Mouse (Mus musculus): ENCODE measurements around the gene Dlg2. TPM values are rescaled to one million over a fixed set of nuclear protein-coding genes. Genes with fewer than 3 reads are reported as not detected.

Dlg2 gene
- polyA plus RNA-seq, 1 experiment from 2014 or later, result 6.3 TPM

DNA sequence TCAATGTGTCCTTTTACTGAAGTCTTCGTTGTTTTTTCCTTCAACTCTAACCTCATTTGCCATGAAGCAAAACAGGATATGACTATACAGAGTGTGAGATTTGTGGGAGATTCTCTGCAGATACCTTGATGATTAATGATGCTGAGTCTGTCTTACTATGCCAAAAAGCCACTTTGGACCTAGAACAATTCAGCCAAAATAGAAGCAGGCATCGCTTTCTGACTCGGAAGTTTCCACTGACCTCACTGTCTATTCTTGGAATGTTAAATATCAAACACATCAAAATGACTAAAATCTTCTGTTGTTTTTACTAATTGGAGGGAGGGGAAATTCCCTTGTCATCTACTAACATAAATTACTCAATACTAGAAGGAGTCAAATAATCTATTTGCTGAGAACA lies 1657.8 kb downstream of the Dlg2 start:
- H3K4me1 ChIP-seq (replicated peaks; ENCODE audit: control insufficient read depth, insufficient read depth, low read length), result no peaks in the 10 kb centered on the region
- WGBS, result 73% methylated on average over 3 of the region's 3 CpGs
- H3K9ac ChIP-seq (ENCODE audit: low read length), result no peak overlapping the region
- H3K36me3 ChIP-seq (ENCODE audit: control insufficient read depth, insufficient read depth, low read length), result no peaks in the 10 kb centered on the region
- no peak for ATAC-seq (replicated peaks; ENCODE audit: low FRiP score, low TSS enrichment, low read depth)
- H3K27ac ChIP-seq (ENCODE audit: low read depth), result no peak overlapping the region
- H3K27me3 ChIP-seq (replicated peaks; ENCODE audit: control insufficient read depth, insufficient read depth, low read length), result no peaks in the 10 kb centered on the region
- H3K9me3 ChIP-seq (ENCODE audit: control insufficient read depth, low read length), result no peaks in the 10 kb centered on the region
- no peak overlapping the region for H3K4me3 ChIP-seq (ENCODE audit: low read depth, low read length)
- no peak for DNase-seq (ENCODE audit: low spot score)
- no peak overlapping the region for H3K4me2 ChIP-seq (ENCODE audit: low read length)

DNA sequence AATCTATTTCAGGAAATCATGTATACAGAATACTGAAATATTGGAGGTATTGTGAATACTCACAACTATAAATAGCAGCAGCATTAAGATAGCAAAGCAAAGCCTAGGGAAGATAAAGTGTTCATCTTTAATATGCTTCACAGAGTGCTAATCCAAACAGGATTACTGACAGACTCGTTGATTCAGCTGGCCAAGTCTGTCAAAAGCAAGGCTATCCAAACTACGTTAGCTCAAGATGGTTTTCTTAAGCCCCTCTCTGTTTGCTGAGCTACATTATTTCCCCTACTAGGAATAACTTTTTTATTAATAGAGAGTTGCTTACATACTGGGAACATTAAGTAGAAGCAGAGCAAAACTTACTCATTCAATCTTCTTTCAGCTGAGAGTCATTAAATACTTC lies 1659.2 kb downstream of the Dlg2 start:
- Histone ChIP-seq H3K9ac (ENCODE audit: low read length) (no peak overlapping the region), H3K4me1 (replicated peaks; ENCODE audit: control insufficient read depth, insufficient read depth, low read length) (no peaks in the 10 kb centered on the region), H3K9me3 (ENCODE audit: control insufficient read depth, low read length) (no peaks in the 10 kb centered on the region), H3K4me3 (ENCODE audit: low read depth, low read length) (no peak overlapping the region), H3K27ac (ENCODE audit: low read depth) (no peak overlapping the region), H3K4me2 (ENCODE audit: low read length) (no peak overlapping the region), H3K36me3 (ENCODE audit: control insufficient read depth, insufficient read depth, low read length) (no peaks in the 10 kb centered on the region), H3K27me3 (replicated peaks; ENCODE audit: control insufficient read depth, insufficient read depth, low read length) (no peaks in the 10 kb centered on the region)
- DNase-seq (ENCODE audit: low spot score) (no peak), ATAC-seq (replicated peaks; ENCODE audit: low FRiP score, low TSS enrichment, low read depth) (no peak)
- 53% methylated on average over 2 of the region's 2 CpGs for WGBS

DNA sequence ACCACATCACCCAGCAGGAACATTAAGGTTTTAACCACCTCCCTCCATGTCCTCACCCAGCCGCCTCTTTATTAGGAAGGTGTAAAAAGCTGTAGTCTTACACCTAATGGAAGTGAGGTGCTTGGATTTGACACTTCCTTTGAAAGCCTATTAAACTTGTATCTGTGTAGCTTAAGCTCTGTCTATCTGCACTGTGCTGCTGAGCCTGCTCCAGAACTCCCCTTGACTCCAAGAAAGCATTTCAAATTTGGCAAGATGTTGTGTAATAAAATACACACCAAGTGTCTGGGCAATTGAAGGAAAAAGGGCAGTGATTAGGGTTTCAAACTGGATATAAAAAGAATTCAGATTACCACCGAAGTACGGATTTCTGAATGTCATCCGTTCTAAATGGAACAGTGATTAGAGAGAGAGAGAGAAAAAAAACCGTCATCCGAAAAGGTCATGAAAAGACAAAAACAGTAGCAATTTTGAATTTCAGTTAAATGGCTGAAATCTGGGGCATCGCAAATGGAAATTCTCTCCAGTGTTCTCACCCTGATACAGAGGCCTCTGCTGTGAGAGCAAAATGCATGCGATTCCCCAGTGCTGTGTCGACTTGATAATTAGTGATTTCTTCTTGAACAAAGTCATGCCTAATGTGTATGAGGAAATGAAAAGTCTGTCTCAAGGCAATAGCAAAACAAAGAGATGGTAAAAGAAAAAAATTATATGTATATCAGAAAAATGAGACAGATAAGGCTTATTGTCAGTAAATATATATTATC lies 1663.8 kb downstream of the Dlg2 start:
- no peak overlapping the region for H3K4me2 ChIP-seq (ENCODE audit: low read length)
- DNase-seq (ENCODE audit: low spot score) (no peak), ATAC-seq (replicated peaks; ENCODE audit: low FRiP score, low TSS enrichment, low read depth) (no peak)
- H3K36me3 ChIP-seq (ENCODE audit: control insufficient read depth, insufficient read depth, low read length), result no peaks in the 10 kb centered on the region
- no peak overlapping the region for H3K4me3 ChIP-seq (ENCODE audit: low read depth, low read length)
- H3K4me1 ChIP-seq (replicated peaks; ENCODE audit: control insufficient read depth, insufficient read depth, low read length), result no peaks in the 10 kb centered on the region
- H3K27ac ChIP-seq (ENCODE audit: low read depth), result no peak overlapping the region
- H3K27me3 ChIP-seq (replicated peaks; ENCODE audit: control insufficient read depth, insufficient read depth, low read length), result no peaks in the 10 kb centered on the region
- WGBS, result 80% methylated on average over 9 of the region's 9 CpGs
- H3K9me3 ChIP-seq (ENCODE audit: control insufficient read depth, low read length), result no peaks in the 10 kb centered on the region
- H3K9ac ChIP-seq (ENCODE audit: low read length), result no peak overlapping the region

DNA sequence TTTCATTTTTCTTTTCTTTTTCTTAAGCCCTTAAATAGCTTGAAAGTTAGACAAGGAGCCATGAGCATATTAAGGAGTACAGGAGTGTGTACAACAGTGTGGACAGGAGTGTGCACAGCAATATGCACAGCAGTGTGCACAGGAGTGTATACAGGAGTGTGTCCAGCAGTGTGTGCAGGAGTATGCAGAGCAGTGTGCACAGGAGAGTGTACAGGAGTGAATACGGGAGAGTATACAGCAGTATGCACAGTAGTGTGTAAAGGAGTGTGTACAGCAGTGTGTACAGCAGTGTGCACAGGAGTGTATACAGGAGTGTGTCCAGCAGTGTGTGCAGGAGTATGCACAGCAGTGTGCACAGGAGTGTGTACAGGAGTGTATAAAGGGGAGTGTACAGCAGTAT lies 1671.0 kb downstream of the Dlg2 start:
- H3K36me3 ChIP-seq (ENCODE audit: control insufficient read depth, insufficient read depth, low read length), result no peaks in the 10 kb centered on the region
- H3K4me2 ChIP-seq (ENCODE audit: low read length), result no peak overlapping the region
- no peak overlapping the region for H3K9ac ChIP-seq (ENCODE audit: low read length)
- WGBS, result 91% methylated on average over 1 of the region's 1 CpGs
- no peak overlapping the region for H3K27ac ChIP-seq (ENCODE audit: low read depth)
- H3K9me3 ChIP-seq (ENCODE audit: control insufficient read depth, low read length), result no peaks in the 10 kb centered on the region
- no peak for DNase-seq (ENCODE audit: low spot score)
- H3K4me1 ChIP-seq (replicated peaks; ENCODE audit: control insufficient read depth, insufficient read depth, low read length), result no peaks in the 10 kb centered on the region
- no peak for ATAC-seq (replicated peaks; ENCODE audit: low FRiP score, low TSS enrichment, low read depth)
- H3K4me3 ChIP-seq (ENCODE audit: low read depth, low read length), result no peak overlapping the region
- no peaks in the 10 kb centered on the region for H3K27me3 ChIP-seq (replicated peaks; ENCODE audit: control insufficient read depth, insufficient read depth, low read length)

DNA sequence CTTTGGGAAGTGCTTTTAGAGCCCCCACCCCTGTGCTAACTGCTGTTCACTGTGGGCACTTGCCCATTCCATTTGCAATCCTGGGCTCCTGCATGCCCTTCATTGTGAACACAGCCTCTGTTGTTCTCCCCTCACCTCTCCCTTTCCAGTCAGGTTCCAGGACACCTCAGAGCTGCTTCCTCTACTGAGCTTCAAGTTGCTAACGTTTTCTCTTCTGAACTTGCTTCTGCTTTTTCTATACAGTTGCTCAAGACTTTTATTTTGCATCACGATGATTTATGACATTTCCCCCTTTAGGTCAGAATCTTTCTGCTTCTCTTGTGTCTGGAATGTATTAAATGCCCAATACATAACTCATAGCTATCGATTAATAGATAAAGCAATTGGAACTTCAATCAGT lies 1674.3 kb downstream of the Dlg2 start:
- 62% methylated on average over 3 of the region's 3 CpGs for WGBS
- Histone ChIP-seq H3K36me3 (ENCODE audit: control insufficient read depth, insufficient read depth, low read length) (no peaks in the 10 kb centered on the region), H3K4me3 (ENCODE audit: low read depth, low read length) (no peak overlapping the region), H3K4me1 (replicated peaks; ENCODE audit: control insufficient read depth, insufficient read depth, low read length) (no peaks in the 10 kb centered on the region), H3K27me3 (replicated peaks; ENCODE audit: control insufficient read depth, insufficient read depth, low read length) (no peaks in the 10 kb centered on the region), H3K27ac (ENCODE audit: low read depth) (no peak overlapping the region), H3K9ac (ENCODE audit: low read length) (no peak overlapping the region), H3K9me3 (ENCODE audit: control insufficient read depth, low read length) (no peaks in the 10 kb centered on the region), H3K4me2 (ENCODE audit: low read length) (no peak overlapping the region)
- ATAC-seq (replicated peaks; ENCODE audit: low FRiP score, low TSS enrichment, low read depth), result no peak
- DNase-seq (ENCODE audit: low spot score), result no peak

DNA sequence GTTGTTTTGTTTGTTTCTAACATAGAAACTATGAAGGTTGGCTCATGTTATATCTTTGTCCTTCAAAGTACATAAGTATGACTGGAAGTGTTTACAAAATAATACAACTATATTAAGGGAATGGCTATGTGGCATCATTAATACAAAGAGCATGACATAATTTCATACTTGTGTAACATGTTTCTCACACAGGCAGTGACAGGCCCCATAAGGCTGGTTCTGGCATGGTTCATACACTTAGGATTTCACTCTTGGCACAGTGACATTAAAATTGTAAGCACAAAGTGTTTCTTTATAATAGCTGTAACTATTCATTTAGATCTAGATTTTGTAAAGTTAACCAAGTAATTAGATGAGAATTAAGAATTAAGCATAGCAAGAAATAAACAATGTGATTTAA lies 1678.1 kb downstream of the Dlg2 start:
- Histone ChIP-seq H3K9ac (ENCODE audit: low read length) (no peak overlapping the region), H3K36me3 (ENCODE audit: control insufficient read depth, insufficient read depth, low read length) (no peaks in the 10 kb centered on the region), H3K27ac (ENCODE audit: low read depth) (no peak overlapping the region), H3K4me3 (ENCODE audit: low read depth, low read length) (no peak overlapping the region), H3K9me3 (ENCODE audit: control insufficient read depth, low read length) (no peaks in the 10 kb centered on the region), H3K4me1 (replicated peaks; ENCODE audit: control insufficient read depth, insufficient read depth, low read length) (no peaks in the 10 kb centered on the region), H3K27me3 (replicated peaks; ENCODE audit: control insufficient read depth, insufficient read depth, low read length) (no peaks in the 10 kb centered on the region), H3K4me2 (ENCODE audit: low read length) (no peak overlapping the region)
- DNase-seq (ENCODE audit: low spot score) (no peak), ATAC-seq (replicated peaks; ENCODE audit: low FRiP score, low TSS enrichment, low read depth) (no peak)

DNA sequence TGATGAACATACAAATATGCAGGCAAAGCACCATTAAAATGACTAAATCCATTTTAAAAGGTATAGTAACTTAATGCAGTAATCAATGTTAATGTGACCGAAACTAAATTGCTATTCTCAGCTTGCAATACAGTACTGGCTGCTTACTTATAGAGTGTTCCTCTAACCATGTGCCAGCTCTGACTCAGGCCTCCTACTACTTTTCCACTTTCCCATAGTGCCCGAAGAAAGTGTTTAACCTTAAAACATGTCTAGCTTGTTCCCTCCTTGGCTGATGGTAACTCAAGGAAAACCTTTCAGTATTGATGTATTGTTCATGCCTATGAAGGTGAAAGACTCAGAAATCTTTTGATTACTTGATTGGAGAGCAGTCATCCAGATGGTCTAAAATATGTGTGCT lies 1686.7 kb downstream of the Dlg2 start:
- ATAC-seq (replicated peaks; ENCODE audit: low FRiP score, low TSS enrichment, low read depth), result no peak
- no peak for DNase-seq (ENCODE audit: low spot score)
- no peaks in the 10 kb centered on the region for H3K27me3 ChIP-seq (replicated peaks; ENCODE audit: control insufficient read depth, insufficient read depth, low read length)
- H3K9me3 ChIP-seq (ENCODE audit: control insufficient read depth, low read length), result no peaks in the 10 kb centered on the region
- no peaks in the 10 kb centered on the region for H3K4me1 ChIP-seq (replicated peaks; ENCODE audit: control insufficient read depth, insufficient read depth, low read length)
- no peaks in the 10 kb centered on the region for H3K36me3 ChIP-seq (ENCODE audit: control insufficient read depth, insufficient read depth, low read length)
- H3K9ac ChIP-seq (ENCODE audit: low read length), result no peak overlapping the region
- no peak overlapping the region for H3K4me2 ChIP-seq (ENCODE audit: low read length)
- no peak overlapping the region for H3K27ac ChIP-seq (ENCODE audit: low read depth)
- H3K4me3 ChIP-seq (ENCODE audit: low read depth, low read length), result no peak overlapping the region
- WGBS, result 96% methylated on average over 2 of the region's 2 CpGs

DNA sequence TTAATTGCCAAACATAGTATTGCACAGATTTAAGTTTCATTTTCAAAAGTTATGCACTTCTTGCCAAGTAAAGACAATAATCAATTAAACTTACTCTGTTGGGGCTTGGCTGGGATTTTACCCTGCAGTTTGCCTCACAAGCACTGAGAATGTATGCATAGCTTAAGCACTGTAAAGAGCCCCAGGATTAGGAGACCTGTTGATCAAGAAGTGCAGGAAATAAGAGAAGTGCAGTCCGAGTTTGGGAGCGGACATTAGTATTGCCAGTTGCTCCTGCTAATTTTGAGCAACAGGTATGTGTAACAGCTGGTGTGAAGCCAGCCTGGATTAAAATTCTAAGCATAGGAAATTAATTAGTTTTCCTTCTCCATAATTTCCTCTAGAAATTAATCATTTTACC lies 1687.8 kb downstream of the Dlg2 start:
- H3K9me3 ChIP-seq (ENCODE audit: control insufficient read depth, low read length), result no peaks in the 10 kb centered on the region
- H3K4me2 ChIP-seq (ENCODE audit: low read length), result no peak overlapping the region
- H3K36me3 ChIP-seq (ENCODE audit: control insufficient read depth, insufficient read depth, low read length), result no peaks in the 10 kb centered on the region
- DNase-seq (ENCODE audit: low spot score) (no peak), ATAC-seq (replicated peaks; ENCODE audit: low FRiP score, low TSS enrichment, low read depth) (no peak)
- no peak overlapping the region for H3K4me3 ChIP-seq (ENCODE audit: low read depth, low read length)
- no peak overlapping the region for H3K27ac ChIP-seq (ENCODE audit: low read depth)
- 61% methylated on average over 2 of the region's 2 CpGs for WGBS
- no peaks in the 10 kb centered on the region for H3K27me3 ChIP-seq (replicated peaks; ENCODE audit: control insufficient read depth, insufficient read depth, low read length)
- no peaks in the 10 kb centered on the region for H3K4me1 ChIP-seq (replicated peaks; ENCODE audit: control insufficient read depth, insufficient read depth, low read length)
- H3K9ac ChIP-seq (ENCODE audit: low read length), result no peak overlapping the region

DNA sequence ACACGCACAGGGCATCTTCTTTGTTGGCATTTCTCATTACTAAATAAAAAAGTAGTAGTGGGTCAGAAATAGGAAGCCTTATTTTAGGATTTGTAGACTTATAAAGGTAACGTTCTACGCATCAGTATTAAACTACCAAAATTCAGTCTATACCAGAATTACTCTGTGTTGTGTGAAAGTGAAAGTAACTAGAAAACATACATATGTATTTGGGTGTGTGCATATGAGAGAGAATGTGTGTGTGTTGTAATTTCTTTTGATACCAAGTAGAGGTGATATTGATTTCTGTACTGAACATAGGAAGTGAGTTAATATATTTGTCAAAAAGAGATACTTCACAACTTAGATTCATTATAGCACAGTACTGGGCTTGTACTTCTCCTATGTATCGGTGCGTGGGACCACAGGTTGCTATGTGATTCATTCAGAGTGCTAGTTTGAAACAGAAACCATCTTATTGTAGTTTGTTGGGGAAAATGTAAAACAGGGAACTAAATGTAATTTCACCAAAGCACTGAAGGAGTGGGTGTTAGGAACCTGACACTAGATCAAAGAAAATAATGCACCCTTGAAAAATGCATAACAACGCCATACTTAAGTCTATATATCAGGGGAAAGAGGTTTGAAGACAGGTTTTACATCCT lies 1688.5 kb downstream of the Dlg2 start:
- WGBS, result 84% methylated on average over 6 of the region's 6 CpGs
- Histone ChIP-seq H3K9ac (ENCODE audit: low read length) (no peak overlapping the region), H3K36me3 (ENCODE audit: control insufficient read depth, insufficient read depth, low read length) (no peaks in the 10 kb centered on the region), H3K4me1 (replicated peaks; ENCODE audit: control insufficient read depth, insufficient read depth, low read length) (no peaks in the 10 kb centered on the region), H3K27ac (ENCODE audit: low read depth) (no peak overlapping the region), H3K9me3 (ENCODE audit: control insufficient read depth, low read length) (no peaks in the 10 kb centered on the region), H3K27me3 (replicated peaks; ENCODE audit: control insufficient read depth, insufficient read depth, low read length) (no peaks in the 10 kb centered on the region), H3K4me3 (ENCODE audit: low read depth, low read length) (no peak overlapping the region), H3K4me2 (ENCODE audit: low read length) (no peak overlapping the region)
- ATAC-seq (replicated peaks; ENCODE audit: low FRiP score, low TSS enrichment, low read depth) (no peak), DNase-seq (ENCODE audit: low spot score) (no peak)

Measured in intestine, embryonic 14.5 days (tissue).